Mouse (Mus musculus) layer of hippocampus, adult 18-20 months (tissue): ENCODE measurements around the gene Grm4. TPM values are rescaled to one million over a fixed set of nuclear protein-coding genes. Genes with fewer than 3 reads are reported as not detected.

Experiments used
- DNase-seq, 2 experiments: peaks; one replicate each; pipeline ENCODE4 v3.0.0; 2022; ENCODE audit warnings: low spot score in 2 of 2
- total RNA-seq, 2 experiments: library from RNA; stranded (reverse); gene quantifications; 2 replicates each; pipeline ENCODE4 v1.2.3; 2021

The Grm4 gene
- total RNA-seq, 2 experiments from 2014 or later, result 9.2 to 12.8 TPM

DNA sequence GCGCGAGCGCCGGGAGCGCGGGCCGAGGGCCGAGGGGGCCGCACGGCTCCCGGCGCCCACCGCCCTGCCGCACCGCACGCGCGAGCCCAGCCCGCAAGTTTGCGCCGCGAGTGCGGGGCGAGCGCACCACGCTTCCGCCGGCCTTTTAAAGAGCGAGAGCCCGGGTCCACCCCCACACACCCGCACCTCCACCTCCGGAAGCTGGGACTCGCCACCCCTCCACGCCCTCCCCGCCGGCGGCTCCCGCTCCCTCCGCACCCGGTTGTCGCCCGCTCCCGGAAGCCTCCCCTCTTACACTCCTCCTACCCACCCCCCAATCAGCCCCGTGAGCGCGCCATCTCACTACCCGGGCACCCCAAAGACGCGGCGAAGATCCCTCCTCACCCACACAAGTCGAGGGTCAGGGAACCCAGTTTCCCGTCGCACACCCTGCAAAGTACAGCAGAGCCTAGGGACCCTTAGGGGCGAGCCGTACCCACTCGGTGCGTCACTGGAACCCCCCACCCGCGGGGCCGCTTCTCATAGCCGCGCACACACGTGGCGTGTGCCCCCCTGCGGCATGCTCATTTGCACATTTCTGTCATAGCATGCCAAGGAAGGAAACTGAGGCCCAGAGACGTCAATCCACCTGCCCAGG lies 7.8 kb downstream of the Grm4 start:
- no peak for DNase-seq

GRCm38 (mm10) chr17:27512619-27513161 lies 8.5 kb downstream of the Grm4 start:
- DNase-seq, result no peak

- no peak for DNase-seq
Measured at GRCm38 (mm10) chr17:27511865-27512618, 9.2 kb downstream of the Grm4 start.

DNA sequence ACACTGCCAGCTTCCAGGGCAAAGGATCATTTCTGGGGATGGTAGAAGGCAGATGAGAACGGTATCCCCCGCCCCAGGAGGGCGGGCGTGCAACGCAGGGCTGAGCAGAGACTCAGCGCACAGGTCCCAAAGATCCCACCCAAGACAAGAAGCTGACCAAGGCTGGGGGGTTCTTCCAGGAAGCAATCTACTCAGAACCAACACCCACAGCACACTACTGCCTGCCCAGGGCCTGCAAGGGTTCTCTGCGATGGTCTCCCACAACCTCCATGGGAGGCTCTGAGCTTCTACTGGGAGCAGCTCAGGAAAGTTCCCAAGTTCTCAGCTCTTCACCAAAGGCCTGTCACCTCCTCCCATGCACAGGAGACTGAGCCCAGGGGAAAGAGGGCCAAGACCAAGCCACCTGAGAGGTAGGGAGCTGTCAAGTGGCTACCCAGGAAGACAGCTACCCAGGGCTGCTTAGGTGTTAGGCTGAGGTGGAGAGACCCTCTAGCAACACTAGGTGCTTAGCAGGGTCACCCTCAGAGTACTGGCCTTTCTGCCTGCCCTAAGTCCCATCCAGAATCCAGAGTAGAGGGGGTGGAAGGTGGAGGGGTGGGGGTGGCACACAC lies 10.0 kb downstream of the Grm4 start:
- no peak for DNase-seq

DNA sequence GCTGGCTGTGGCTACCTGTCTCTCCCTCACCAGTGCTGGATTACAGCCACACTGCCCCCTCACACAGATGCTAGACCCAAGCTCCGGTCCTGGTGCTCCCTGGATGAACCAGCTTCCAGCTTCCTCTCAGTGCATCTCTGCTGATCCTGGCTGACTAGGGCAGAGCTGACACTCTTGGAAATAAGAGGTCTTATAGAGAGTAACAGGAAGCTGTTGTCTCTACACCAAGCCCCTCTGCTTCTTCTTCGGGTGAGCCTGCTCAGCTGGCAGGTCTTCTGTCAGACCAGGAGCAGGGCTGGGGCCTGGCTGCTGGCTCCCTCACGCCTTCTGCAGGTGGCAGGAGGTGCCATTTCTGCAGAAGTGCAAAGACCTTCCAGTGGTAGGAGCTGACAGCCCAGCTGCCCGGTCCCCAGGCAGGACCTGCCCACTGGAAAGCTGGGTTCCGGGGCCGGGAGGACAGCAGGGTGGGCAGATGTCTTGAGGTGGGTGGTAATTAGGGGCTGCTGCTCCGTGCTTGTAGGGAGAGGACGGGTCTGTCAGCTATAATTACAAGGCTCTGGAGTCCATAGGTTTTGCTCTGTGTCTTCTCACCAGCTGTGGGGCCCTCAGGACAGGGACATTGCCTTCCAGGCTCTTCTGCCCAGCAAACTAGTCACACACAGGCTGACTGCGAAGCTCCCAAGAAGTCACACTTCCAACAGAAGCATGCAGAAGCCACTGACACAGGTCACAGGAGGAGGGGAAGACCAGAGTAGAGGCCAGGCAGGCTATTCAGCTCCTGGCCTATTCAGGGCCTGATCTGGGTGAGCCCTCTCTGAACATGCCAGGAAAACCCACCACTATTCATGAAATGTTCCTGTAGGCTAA lies 10.7 kb downstream of the Grm4 start:
- no peak for DNase-seq

DNA sequence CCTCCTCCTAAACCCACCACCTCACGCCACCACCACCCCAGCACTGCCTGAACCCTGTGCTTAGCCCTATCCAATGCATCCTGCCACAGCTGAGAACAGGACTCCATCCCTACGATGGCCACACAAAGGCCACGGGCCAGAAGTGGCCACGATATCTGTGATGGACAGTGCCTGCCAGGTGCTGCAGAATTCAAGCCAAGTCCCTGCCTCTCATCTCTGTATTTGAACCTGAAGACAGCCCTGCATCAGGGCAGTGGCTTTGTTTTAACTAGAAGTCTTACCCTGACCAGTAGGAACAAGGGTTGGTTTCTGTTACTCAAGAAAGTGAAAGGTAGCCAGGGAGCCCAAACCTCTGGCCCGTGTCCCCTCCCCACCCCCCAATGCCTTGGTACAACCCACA lies 12.1 kb downstream of the Grm4 start:
- DNase-seq, result no peak

DNA sequence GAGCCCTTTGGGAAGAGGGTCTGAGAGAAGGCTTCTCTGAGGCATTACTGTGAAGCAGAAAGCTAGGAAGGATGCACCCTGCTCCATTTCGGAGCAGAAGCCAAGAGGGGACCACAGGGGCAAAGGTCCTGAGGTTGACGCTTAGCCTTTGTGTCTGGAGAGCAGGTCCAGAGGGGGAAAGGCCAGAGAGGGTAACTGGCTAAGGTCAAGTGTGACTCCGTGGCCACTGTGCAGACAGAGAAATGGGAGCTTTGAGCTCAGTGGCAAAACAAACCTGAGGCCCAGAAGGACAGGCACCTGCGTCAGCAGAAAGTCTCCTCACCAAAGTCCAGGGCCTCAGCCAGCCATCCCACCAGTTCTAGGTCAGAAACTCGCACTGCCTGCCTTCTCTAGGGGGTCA lies 12.7 kb downstream of the Grm4 start:
- no peak for DNase-seq

DNA sequence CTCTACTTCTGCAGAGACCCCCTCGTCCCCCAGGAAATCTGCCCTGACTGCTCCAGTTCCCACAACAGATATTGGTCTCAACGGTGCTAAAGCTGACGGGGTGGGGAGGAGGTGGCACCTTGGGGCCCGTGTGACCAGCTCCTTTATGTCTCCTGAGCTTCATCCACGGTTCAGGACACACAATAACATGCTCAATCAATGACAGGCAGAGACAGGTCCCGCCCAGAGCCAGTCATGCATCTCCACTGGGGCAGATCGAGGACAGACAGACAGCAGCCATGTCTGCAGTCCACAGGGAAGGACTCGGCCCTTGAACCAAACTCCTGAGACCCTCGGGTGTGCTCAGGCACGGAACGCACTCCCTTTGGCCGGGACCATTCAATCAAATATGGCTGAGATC lies 13.2 kb downstream of the Grm4 start:
- no peak for DNase-seq

DNA sequence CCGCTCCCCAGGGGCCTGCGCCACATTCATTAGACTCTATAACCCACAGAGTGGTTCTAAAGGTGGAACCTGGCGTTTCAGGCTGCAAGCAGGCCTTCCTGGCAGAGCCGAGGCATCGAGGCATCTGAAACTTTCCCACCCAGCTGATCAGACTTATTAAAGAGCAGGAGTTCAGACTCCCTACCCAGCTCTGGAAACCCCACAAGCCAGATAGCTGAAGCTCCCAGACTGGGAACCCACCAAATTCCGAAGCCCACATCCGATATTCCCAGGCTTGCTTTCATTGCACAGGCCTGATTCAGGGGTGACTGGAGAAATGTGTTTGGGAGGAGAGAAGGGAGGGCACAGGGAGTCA lies 13.6 kb downstream of the Grm4 start:
- no peak for DNase-seq

DNA sequence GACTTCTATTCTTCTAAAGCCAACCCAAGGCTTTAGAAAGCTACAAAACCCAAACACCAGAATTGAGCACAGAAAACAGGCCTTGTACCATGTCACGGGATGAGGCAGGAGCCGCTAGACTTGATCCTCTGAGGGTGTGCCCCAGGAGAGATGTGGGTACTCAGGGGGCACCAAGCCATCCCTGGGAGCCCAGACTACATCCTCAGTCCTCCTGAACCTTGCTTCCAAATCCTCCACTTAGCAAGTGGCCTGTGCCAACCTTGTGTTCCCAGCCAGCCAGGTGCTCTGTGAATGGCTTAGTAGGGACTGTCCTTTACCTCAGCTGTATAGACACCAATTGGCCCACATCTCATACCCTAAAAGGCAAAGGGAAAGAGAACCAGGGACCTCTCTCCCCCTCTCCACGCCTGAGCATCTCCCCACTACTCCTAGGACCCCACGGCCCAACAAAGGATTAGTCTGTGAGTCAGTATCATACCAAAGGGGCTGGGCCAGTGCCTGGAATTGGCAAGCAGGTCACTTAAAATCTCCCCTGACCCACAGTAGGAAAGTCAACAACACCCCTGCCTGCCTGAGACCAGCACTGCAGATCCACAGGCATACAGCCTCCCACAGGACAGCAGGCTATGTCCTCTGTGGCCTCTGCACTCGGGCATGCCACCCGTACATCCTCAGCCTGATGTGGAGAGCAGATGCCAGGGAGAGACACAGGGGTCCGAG lies 14.2 kb downstream of the Grm4 start:
- no peak for DNase-seq

DNA sequence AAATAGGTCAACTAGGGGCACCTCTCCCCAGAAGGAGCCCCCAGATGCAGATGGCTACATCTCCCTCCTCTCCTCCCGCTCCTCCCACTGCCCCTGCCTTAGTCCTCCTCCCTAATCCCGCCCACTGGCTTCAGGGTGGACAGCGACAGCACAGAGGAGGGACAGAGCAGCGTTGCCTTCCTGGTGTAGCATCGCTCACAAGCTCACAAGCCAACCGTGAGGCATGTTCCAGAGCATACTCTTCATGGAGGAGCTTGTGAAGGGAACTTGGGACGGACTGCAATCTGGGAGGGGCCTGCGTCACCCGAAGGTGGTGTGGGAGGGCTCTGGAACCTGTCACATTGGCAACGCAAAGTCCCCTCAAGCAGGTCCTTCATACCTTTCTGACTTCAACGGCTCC lies 14.8 kb downstream of the Grm4 start:
- no peak for DNase-seq

GRCm38 (mm10) chr17:27505221-27505881 lies 15.9 kb downstream of the Grm4 start:
- DNase-seq, result no peak

GRCm38 (mm10) chr17:27503869-27504268 lies 17.3 kb downstream of the Grm4 start:
- no peak for DNase-seq

DNA sequence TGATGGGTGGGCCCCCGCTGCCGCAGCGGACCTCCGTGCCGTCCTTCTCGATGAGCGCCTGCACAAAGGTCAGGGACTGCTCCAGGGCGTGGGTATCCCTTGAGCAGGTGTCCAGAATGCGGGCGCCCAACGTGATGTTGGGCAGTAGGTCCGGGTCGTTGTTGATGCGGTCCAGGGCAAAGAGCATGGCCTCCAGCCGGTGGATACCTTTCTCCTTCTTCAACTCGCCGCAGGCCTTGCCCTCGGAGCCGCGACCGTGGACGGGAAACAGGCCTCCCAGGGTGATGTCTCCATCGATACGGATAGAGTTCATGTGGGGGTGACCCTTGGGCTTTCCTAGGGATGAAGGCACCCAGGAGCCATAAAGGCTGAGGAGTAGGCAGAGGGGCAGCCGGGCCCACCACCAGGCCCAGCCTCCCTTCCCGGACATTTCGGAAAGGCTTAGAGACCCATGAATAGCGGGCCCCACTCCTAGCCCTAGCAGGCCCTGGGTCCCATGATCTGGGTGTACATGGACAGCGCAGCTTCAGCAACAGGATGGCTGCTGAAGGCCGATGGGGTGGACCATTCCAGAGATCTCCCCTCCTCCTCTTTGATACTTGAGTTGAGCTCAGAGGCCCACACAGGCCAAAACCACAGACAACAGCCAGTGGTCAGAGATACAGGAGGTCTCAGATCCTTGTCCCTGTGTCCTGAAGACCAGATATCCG lies 18.3 kb downstream of the Grm4 start:
- DNase-seq, result no peak

GRCm38 (mm10) chr17:27502288-27502687 lies 18.9 kb downstream of the Grm4 start:
- DNase-seq, result no peak

- no peak for DNase-seq
Measured at GRCm38 (mm10) chr17:27501331-27502251, 19.6 kb downstream of the Grm4 start.

- no peak for DNase-seq
Measured at GRCm38 (mm10) chr17:27500811-27501210, 20.4 kb downstream of the Grm4 start.

DNA sequence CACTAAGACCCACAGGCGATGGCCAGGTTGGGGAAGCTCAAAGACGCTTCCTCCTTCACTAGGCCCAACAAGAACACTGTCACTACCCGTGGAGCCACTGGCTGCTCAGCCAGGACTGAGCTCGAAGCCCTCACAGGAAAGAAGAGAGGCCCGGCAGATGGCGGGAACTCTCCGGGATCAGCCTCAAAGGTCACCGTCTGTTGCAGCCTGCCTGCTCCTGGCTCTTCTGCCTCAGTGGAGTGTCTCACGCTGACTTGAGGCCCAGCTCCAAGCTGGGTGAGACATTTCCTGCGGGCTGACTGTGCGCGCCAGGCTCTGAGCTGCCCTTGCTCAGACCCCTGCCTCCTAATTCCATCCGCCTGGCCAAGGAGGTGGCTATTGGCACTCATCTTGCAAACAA lies 22.1 kb downstream of the Grm4 start:
- DNase-seq, result no peak

- no peak for DNase-seq
Measured at GRCm38 (mm10) chr17:27497798-27498197, 23.4 kb downstream of the Grm4 start.
